Mouse (Mus musculus) neural tube, embryonic 15.5 days (tissue): ENCODE measurements around the gene Abcg5. TPM values are rescaled to one million over a fixed set of nuclear protein-coding genes. Genes with fewer than 3 reads are reported as not detected.

Experiments used
- ATAC-seq: fragments of 200-750 bp; cut with Nextera tagmentation; 2 replicates; pipeline ENCODE4 v1.8.0; 2017; ENCODE audit warnings: mild to moderate bottlenecking, moderate TSS enrichment, moderate library complexity; ENCODE audit not compliant: low FRiP score
- H3K27ac ChIP-seq: fragments of 300-500 bp; sonication (generic); replicated peaks from 2 replicates; pipeline ENCODE4 v1.5.1; 2015; ENCODE audit warnings: mild to moderate bottlenecking, inconsistent platforms
- H3K27me3 ChIP-seq: fragments of 300-500 bp; sonication (generic); replicated peaks from 2 replicates; pipeline ENCODE4 v1.6.1; 2015; ENCODE audit warnings: inconsistent platforms
- H3K36me3 ChIP-seq: fragments of 300-500 bp; sonication (generic); 2 replicates; pipeline ENCODE4 v1.6.1; 2015; ENCODE audit warnings: inconsistent platforms
- H3K4me1 ChIP-seq: fragments of 300-500 bp; sonication (generic); 2 replicates; pipeline ENCODE4 v1.6.1; 2015; ENCODE audit warnings: inconsistent platforms
- H3K4me2 ChIP-seq: fragments of 300-500 bp; sonication (generic); 2 replicates; pipeline ENCODE4 v1.6.1; 2015; ENCODE audit warnings: inconsistent platforms, mild to moderate bottlenecking, moderate library complexity
- H3K4me3 ChIP-seq: fragments of 300-500 bp; sonication (generic); replicated peaks from 2 replicates; pipeline ENCODE4 v1.5.1; 2015; ENCODE audit warnings: mild to moderate bottlenecking, inconsistent platforms
- H3K9ac ChIP-seq: fragments of 300-500 bp; sonication (generic); replicated peaks from 2 replicates; pipeline ENCODE4 v1.6.1; 2015; ENCODE audit warnings: mild to moderate bottlenecking, inconsistent platforms
- H3K9me3 ChIP-seq: fragments of 300-500 bp; sonication (generic); replicated peaks from 2 replicates; pipeline ENCODE4 v1.6.1; 2016; ENCODE audit warnings: inconsistent platforms
- WGBS: fragments of 180-500 bp; shearing (Covaris S2); methylation state at CpG from one replicate; pipeline ENCODE4 v1.1.7; 2015; ENCODE audit warnings: mixed read lengths; 5-methylcytosine and 5-hydroxymethylcytosine counted together
- polyA plus RNA-seq: library from polyadenylated mRNA; unstranded; fragments of >200 nt; fragmentation: Nextera tagmentation; extraction: Ambion mirVana; gene quantifications from 2 replicates; pipeline ENCODE4 v1.2.1, GENCODE M21; 2015

Abcg5 gene
- polyA plus RNA-seq, 1 experiment from 2014 or later = 0.93 TPM

DNA sequence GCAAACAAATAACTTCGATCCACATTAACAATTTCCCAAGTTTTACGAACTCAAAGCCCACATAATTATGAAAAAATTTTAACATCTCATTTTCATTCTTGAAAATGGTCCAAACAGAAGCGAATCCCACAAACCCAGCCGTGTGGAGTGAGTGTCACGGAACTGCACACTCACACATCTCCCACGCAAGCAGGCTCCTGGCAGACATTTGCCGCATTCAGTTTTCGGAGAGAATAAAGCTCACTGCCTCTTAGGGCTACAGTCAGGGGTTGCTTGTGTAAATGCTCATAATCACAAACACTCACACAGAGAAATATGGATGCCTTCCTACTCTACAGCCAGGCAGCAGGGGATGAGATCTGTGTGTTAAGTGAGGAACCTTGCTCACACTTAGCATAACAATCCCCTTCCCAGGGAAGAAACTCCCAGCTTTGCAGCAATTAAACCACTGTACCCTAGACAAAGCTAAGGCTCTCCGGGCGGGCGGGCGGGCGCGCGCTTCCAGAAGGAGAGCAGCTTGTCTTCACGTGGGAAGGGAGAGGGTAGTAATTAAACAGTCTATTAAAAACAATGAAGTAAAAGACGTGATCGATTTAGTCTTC lies 30.9 kb upstream of the Abcg5 start:
- Histone ChIP-seq H3K9me3 (no peaks in the 10 kb centered on the region), H3K27ac (no peak overlapping the region), H3K4me1 (peaks cover 23% of the 10 kb centered on the region), H3K9ac (no peak overlapping the region), H3K27me3 (0 out of 2 replicates have a peak, but pooled peaks cover 3% of the 10 kb centered on the region), H3K4me2 (no peak overlapping the region), H3K36me3 (peaks cover 4% of the 10 kb centered on the region; the same call in 1 of the 2 replicates), H3K4me3 (no peak overlapping the region)
- 52% methylated on average over 18 of the region's 18 CpGs for WGBS
- ATAC-seq = no peak

DNA sequence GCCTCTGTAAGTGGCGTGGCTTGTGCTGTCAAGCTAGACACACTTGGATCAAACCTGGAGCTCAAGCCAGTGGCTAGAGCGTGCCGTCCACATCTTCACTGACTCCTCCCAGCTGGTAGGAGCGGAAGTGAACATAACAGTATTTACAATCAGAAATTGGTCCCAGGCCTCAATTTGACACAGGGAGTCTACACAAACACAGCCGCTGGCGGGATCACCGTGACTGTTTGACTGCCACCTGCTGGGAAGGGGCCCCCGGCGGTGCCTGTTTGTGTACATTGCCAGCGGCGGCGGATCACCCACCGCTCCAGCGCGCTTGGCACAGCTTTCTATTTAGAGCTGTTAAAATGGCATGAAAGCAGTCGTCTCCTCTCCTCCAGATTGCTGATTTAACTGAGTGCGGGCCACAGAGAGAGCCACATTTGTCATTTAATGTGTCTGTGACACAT lies 26.6 kb upstream of the Abcg5 start:
- Histone ChIP-seq H3K27me3 (0 out of 2 replicates have a peak, but pooled peaks cover 3% of the 10 kb centered on the region), H3K27ac (peak overlapping the region; percentile 61), H3K9ac (no peak overlapping the region), H3K4me2 (peak overlapping the region; percentile 37), H3K4me3 (no peak overlapping the region), H3K4me1 (peaks cover 22% of the 10 kb centered on the region), H3K36me3 (peaks cover 4% of the 10 kb centered on the region; the same call in 1 of the 2 replicates), H3K9me3 (no peaks in the 10 kb centered on the region)
- WGBS = 23% methylated on average over 17 of the region's 17 CpGs
- ATAC-seq = peak; percentile 64; the same call in 1 of the 2 replicates

GRCm38 (mm10) chr17:84708818-84709217 lies 26.0 kb upstream of the Abcg5 start:
- WGBS = 65% methylated on average over 7 of the region's 7 CpGs
- H3K4me3 ChIP-seq = no peak overlapping the region
- peaks cover 22% of the 10 kb centered on the region for H3K4me1 ChIP-seq
- H3K27ac ChIP-seq = peak overlapping the region; percentile 61; the same call in 1 of the 2 replicates
- no peak for ATAC-seq
- no peak overlapping the region for H3K9ac ChIP-seq
- 0 out of 2 replicates have a peak, but pooled peaks cover 3% of the 10 kb centered on the region for H3K27me3 ChIP-seq
- peaks cover 4% of the 10 kb centered on the region; the same call in 1 of the 2 replicates for H3K36me3 ChIP-seq
- H3K9me3 ChIP-seq = no peaks in the 10 kb centered on the region
- H3K4me2 ChIP-seq = no peak overlapping the region

GRCm38 (mm10) chr17:84707407-84707806 lies 24.6 kb upstream of the Abcg5 start:
- H3K4me3 ChIP-seq = no peak overlapping the region
- no peak overlapping the region for H3K27ac ChIP-seq
- no peak overlapping the region for H3K9ac ChIP-seq
- peaks cover 28% of the 10 kb centered on the region for H3K4me1 ChIP-seq
- WGBS = 75% methylated on average over 4 of the region's 4 CpGs
- no peaks in the 10 kb centered on the region for H3K9me3 ChIP-seq
- no peaks in the 10 kb centered on the region for H3K27me3 ChIP-seq
- no peak overlapping the region for H3K4me2 ChIP-seq
- ATAC-seq = no peak
- peaks cover 4% of the 10 kb centered on the region; the same call in 1 of the 2 replicates for H3K36me3 ChIP-seq

GRCm38 (mm10) chr17:84698727-84699126 lies 15.9 kb upstream of the Abcg5 start:
- Histone ChIP-seq H3K9me3 (no peaks in the 10 kb centered on the region), H3K4me1 (peaks cover 21% of the 10 kb centered on the region), H3K27me3 (peaks cover 5% of the 10 kb centered on the region; the same call in 1 of the 2 replicates), H3K36me3 (no peaks in the 10 kb centered on the region), H3K9ac (no peak overlapping the region), H3K27ac (no peak overlapping the region), H3K4me3 (no peak overlapping the region), H3K4me2 (no peak overlapping the region)
- 30% methylated on average over 5 of the region's 5 CpGs for WGBS
- peak; percentile 65; the same call in 1 of the 2 replicates for ATAC-seq

DNA sequence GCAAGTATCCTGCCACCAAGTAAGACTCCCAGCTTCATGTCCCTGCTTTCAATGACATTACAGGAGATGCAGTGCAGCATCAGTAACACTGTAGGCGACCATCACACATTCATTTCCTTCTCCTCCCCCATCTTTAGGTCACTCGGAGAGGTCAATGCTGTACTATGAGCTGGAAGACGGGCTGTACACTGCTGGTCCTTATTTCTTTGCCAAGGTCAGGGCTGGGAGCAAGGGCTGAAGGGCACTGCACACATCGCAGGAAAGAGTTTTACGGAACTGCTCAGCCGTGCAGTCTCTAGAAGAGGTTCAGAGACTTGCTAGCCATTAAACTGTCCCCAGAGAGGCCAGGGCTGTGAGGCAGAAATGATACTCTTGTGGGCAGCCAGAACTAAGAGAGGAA lies 13.7 kb upstream of the Abcg5 start:
- Histone ChIP-seq H3K9me3 (no peaks in the 10 kb centered on the region), H3K27ac (no peak overlapping the region), H3K9ac (no peak overlapping the region), H3K27me3 (peaks cover 5% of the 10 kb centered on the region; the same call in 1 of the 2 replicates), H3K4me1 (0 out of 2 replicates have a peak, but pooled peaks cover 9% of the 10 kb centered on the region), H3K4me3 (no peak overlapping the region), H3K36me3 (no peaks in the 10 kb centered on the region), H3K4me2 (no peak overlapping the region)
- WGBS = 59% methylated on average over 6 of the region's 6 CpGs
- no peak for ATAC-seq

DNA sequence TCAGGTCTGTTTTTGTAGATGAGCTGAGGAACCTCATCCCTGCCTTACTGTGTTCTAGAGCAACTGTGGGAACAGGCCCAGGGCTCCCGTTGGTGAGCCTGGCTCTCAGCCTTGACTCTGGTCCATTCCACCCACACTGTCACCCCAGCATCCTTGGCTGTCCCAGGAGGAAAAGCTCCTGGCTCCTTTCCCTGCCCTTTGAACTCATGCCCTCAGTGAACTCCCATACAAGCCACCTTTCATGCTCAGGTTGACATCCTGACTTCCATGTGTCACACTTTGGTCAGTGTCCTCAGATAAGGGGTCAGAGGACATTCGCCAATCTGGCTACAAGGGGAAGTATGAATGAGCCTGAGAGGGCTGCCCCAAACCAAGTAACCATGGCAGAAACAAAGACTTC lies 10.9 kb upstream of the Abcg5 start:
- Histone ChIP-seq H3K4me1 (no peaks in the 10 kb centered on the region), H3K9me3 (no peaks in the 10 kb centered on the region), H3K4me2 (no peak overlapping the region), H3K27ac (no peak overlapping the region), H3K36me3 (no peaks in the 10 kb centered on the region), H3K4me3 (no peak overlapping the region), H3K27me3 (peaks cover 5% of the 10 kb centered on the region; the same call in 1 of the 2 replicates), H3K9ac (no peak overlapping the region)
- no peak for ATAC-seq
- 85% methylated on average over 2 of the region's 2 CpGs for WGBS

GRCm38 (mm10) chr17:84690111-84690510 lies 7.3 kb upstream of the Abcg5 start:
- ATAC-seq = no peak
- no peaks in the 10 kb centered on the region for H3K27me3 ChIP-seq
- H3K9me3 ChIP-seq = no peaks in the 10 kb centered on the region
- H3K4me2 ChIP-seq = no peak overlapping the region
- no peaks in the 10 kb centered on the region for H3K36me3 ChIP-seq
- WGBS = 87% methylated on average over 5 of the region's 5 CpGs
- no peaks in the 10 kb centered on the region for H3K4me1 ChIP-seq
- H3K9ac ChIP-seq = no peak overlapping the region
- no peak overlapping the region for H3K27ac ChIP-seq
- no peak overlapping the region for H3K4me3 ChIP-seq

DNA sequence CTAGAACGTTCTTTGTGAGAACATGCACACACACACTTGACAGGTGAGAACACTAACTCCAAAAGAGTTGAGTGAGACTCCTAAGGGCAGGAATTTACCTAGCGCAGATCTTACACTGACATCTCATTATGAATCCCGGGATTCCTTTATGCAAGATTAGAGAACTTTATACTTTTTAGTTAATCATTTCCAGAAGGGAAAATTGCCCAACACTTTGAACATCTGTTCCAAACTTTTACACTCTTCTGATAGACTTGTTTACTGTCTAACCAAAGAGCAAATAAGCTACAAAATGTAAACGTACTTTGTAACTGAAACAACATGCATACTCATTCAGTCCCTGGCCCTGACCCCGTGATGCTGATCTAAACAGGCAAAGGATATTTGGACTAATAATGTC lies 6.5 kb upstream of the Abcg5 start:
- Histone ChIP-seq H3K4me3 (no peak overlapping the region), H3K27ac (no peak overlapping the region), H3K4me2 (no peak overlapping the region), H3K4me1 (no peaks in the 10 kb centered on the region), H3K9ac (no peak overlapping the region), H3K36me3 (no peaks in the 10 kb centered on the region), H3K27me3 (no peaks in the 10 kb centered on the region), H3K9me3 (no peaks in the 10 kb centered on the region)
- WGBS = 89% methylated on average over 5 of the region's 5 CpGs
- no peak for ATAC-seq

DNA sequence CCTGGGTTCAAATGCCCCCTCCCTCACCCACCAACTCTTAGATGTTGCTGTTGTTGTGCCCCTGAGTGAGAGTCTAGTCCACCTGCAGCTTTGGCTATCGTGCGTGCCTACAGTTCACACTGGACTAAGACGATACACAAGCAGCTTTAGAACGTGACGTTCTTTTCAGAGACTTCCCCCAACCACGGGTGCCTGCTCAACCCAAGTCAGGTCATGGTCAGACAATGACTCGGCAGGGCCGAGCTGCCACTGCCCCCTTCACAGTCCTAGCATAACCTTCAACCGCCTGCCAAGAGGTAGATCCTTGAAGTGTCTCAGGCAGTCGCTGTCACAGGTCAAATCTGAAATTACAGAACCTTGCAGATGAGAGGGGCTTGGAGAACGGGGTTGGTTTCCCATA lies 6.0 kb upstream of the Abcg5 start:
- Histone ChIP-seq H3K36me3 (no peaks in the 10 kb centered on the region), H3K27ac (no peak overlapping the region), H3K4me2 (no peak overlapping the region), H3K4me3 (no peak overlapping the region), H3K4me1 (no peaks in the 10 kb centered on the region), H3K9me3 (no peaks in the 10 kb centered on the region), H3K27me3 (no peaks in the 10 kb centered on the region), H3K9ac (no peak overlapping the region)
- WGBS = 92% methylated on average over 11 of the region's 11 CpGs
- ATAC-seq = no peak

DNA sequence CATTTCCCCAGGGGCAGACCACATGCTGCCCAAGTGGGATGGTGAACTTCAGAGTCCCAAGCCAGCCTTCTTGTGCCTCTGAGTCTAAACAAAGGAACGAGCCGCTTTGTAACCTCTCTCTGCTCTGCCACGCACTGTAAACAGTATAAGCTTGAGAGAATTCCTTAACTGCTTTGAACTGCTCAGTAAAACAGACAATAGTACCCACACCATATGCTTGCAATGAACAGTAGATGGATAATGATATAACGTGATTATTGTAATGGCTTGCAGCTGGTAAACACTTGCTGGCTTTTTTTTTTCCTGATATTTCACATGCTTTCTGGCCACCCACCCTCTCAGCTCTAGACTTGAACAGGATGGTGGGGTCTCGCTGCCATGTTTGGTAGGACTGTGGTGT lies 5.2 kb upstream of the Abcg5 start:
- no peak overlapping the region for H3K27ac ChIP-seq
- H3K9me3 ChIP-seq = no peaks in the 10 kb centered on the region
- 62% methylated on average over 5 of the region's 5 CpGs for WGBS
- H3K4me1 ChIP-seq = no peaks in the 10 kb centered on the region
- no peak overlapping the region for H3K4me3 ChIP-seq
- no peak overlapping the region for H3K4me2 ChIP-seq
- H3K9ac ChIP-seq = no peak overlapping the region
- no peaks in the 10 kb centered on the region for H3K27me3 ChIP-seq
- H3K36me3 ChIP-seq = no peaks in the 10 kb centered on the region
- ATAC-seq = no peak

DNA sequence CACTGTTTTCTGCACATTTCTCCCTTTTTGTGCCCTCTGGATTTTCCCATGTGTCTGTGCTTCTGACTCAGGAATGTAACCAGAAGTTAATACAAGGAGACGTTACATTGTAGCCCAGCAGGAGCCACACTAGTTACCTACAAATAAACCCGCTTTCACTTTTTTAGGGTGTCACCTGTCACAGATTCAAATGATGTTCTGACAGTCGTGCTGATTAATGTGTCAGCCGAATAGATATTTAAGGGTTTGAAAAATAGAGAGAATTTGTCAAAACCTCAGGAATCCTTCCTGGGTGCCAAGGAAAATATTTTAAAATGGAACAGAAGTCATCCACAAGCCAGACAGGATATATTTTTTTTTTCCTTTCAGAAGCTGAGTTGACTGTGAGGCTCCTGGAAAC lies 2.5 kb upstream of the Abcg5 start:
- Histone ChIP-seq H3K9ac (no peak overlapping the region), H3K4me3 (no peak overlapping the region), H3K4me1 (no peaks in the 10 kb centered on the region), H3K9me3 (no peaks in the 10 kb centered on the region), H3K4me2 (no peak overlapping the region), H3K27me3 (no peaks in the 10 kb centered on the region), H3K27ac (no peak overlapping the region), H3K36me3 (no peaks in the 10 kb centered on the region)
- ATAC-seq = no peak
- WGBS = 89% methylated on average over 4 of the region's 4 CpGs
